Mouse (Mus musculus) intestine, embryonic 14.5 days (tissue): ENCODE data around the gene Sorbs2. TPM values are rescaled to one million over a fixed set of nuclear protein-coding genes. Genes with fewer than 3 reads are reported as not detected.

Experiments used
- ATAC-seq: fragments of 200-750 bp; cut with Nextera tagmentation; replicated peaks from 2 replicates; pipeline ENCODE4 v1.8.0; 2017; ENCODE audit warnings: low read depth, moderate number of reproducible peaks, moderate TSS enrichment, moderate library complexity; ENCODE audit not compliant: low FRiP score, low TSS enrichment
- DNase-seq: peaks from one replicate; pipeline ENCODE4 v3.0.0-alpha.2; 2018; ENCODE audit warnings: low spot score
- H3K27ac ChIP-seq: fragments of 300-500 bp; sonication (generic); 2 replicates; pipeline ENCODE4 v1.5.1; 2014; ENCODE audit warnings: low read depth, mild to moderate bottlenecking, control low read depth
- H3K27me3 ChIP-seq: fragments of 300-500 bp; sonication (generic); replicated peaks from 2 replicates; pipeline ENCODE4 v1.6.1; 2014; ENCODE audit warnings: low read length, control low read depth; ENCODE audit not compliant: control insufficient read depth, insufficient read depth
- H3K36me3 ChIP-seq: fragments of 300-500 bp; sonication (generic); 2 replicates; pipeline ENCODE4 v1.6.1; 2014; ENCODE audit warnings: low read length, control low read depth; ENCODE audit not compliant: control insufficient read depth, insufficient read depth
- H3K4me1 ChIP-seq: fragments of 300-500 bp; sonication (generic); replicated peaks from 2 replicates; pipeline ENCODE4 v1.6.1; 2014; ENCODE audit warnings: low read length, control low read depth, mixed read lengths; ENCODE audit not compliant: control insufficient read depth, insufficient read depth
- H3K4me2 ChIP-seq: fragments of 300-500 bp; sonication (generic); 2 replicates; pipeline ENCODE4 v1.6.1; 2014; ENCODE audit warnings: low read length
- H3K4me3 ChIP-seq: fragments of 300-500 bp; sonication (generic); 2 replicates; pipeline ENCODE4 v1.5.1; 2014; ENCODE audit warnings: low read depth, low read length, control low read depth, mixed read lengths
- H3K9ac ChIP-seq: fragments of 300-500 bp; sonication (generic); 2 replicates; pipeline ENCODE4 v1.6.1; 2014; ENCODE audit warnings: mild to moderate bottlenecking, low read length
- H3K9me3 ChIP-seq: fragments of 300-500 bp; sonication (generic); 2 replicates; pipeline ENCODE4 v1.6.1; 2016; ENCODE audit warnings: low read length, control low read depth; ENCODE audit not compliant: control insufficient read depth
- WGBS: fragments of 180-500 bp; shearing (Covaris S2); extraction: QIAGEN DNeasy Blood & Tissue Kit; methylation state at CpG from one replicate; pipeline ENCODE4 v1.1.7; 2014; 5-methylcytosine and 5-hydroxymethylcytosine counted together
- polyA plus RNA-seq: library from polyadenylated mRNA; unstranded; fragments of >200 nt; fragmentation: Nextera tagmentation; extraction: Ambion mirVana; gene quantifications from 2 replicates; pipeline ENCODE4 v1.2.1, GENCODE M21; 2014

Gene Sorbs2
- polyA plus RNA-seq, 1 experiment from 2014 or later = 31.4 TPM

- ATAC-seq = no peak
- no peak overlapping the region for H3K9ac ChIP-seq
- WGBS = 89% methylated on average over 4 of the region's 4 CpGs
Measured at GRCm38 (mm10) chr8:45799517-45799916, 291.9 kb downstream of the Sorbs2 start.

GRCm38 (mm10) chr8:45808597-45808996, 301.0 kb downstream of the Sorbs2 start:
- Histone ChIP-seq H3K27me3 (no peaks in the 10 kb centered on the region), H3K4me2 (no peak overlapping the region), H3K4me1 (no peaks in the 10 kb centered on the region), H3K9me3 (no peaks in the 10 kb centered on the region), H3K36me3 (no peaks in the 10 kb centered on the region), H3K4me3 (no peak overlapping the region), H3K9ac (no peak overlapping the region), H3K27ac (no peak overlapping the region)
- 79% methylated on average over 6 of the region's 6 CpGs for WGBS
- ATAC-seq (no peak), DNase-seq (no peak)

More at GRCm38 (mm10) chr8:45799517-45799916, 291.9 kb downstream of the Sorbs2 start:
- no peak overlapping the region for H3K4me3 ChIP-seq
- no peaks in the 10 kb centered on the region for H3K9me3 ChIP-seq
- H3K36me3 ChIP-seq = no peaks in the 10 kb centered on the region
- H3K4me1 ChIP-seq = no peaks in the 10 kb centered on the region
- no peak overlapping the region for H3K27ac ChIP-seq
- DNase-seq = no peak
- no peak overlapping the region for H3K4me2 ChIP-seq
- H3K27me3 ChIP-seq = no peaks in the 10 kb centered on the region

- DNase-seq (peak; percentile 82), ATAC-seq (no peak)
- no peaks in the 10 kb centered on the region for H3K27me3 ChIP-seq
- H3K36me3 ChIP-seq = no peaks in the 10 kb centered on the region
- no peak overlapping the region for H3K27ac ChIP-seq
- H3K4me1 ChIP-seq = peaks cover 3% of the 10 kb centered on the region; the same call in 1 of the 2 replicates
- no peak overlapping the region for H3K4me3 ChIP-seq
- H3K9me3 ChIP-seq = no peaks in the 10 kb centered on the region
- no peak overlapping the region for H3K9ac ChIP-seq
- H3K4me2 ChIP-seq = no peak overlapping the region
- WGBS = 28% methylated on average over 7 of the region's 7 CpGs
Measured at GRCm38 (mm10) chr8:45816765-45817426, 309.3 kb downstream of the Sorbs2 start.

- H3K36me3 ChIP-seq = no peaks in the 10 kb centered on the region
- no peak overlapping the region for H3K27ac ChIP-seq
- no peak for DNase-seq
Measured at GRCm38 (mm10) chr8:45821650-45822049, 314.1 kb downstream of the Sorbs2 start.

GRCm38 (mm10) chr8:45829985-45830548, 322.5 kb downstream of the Sorbs2 start:
- Histone ChIP-seq H3K4me1 (no peaks in the 10 kb centered on the region), H3K36me3 (no peaks in the 10 kb centered on the region), H3K27me3 (no peaks in the 10 kb centered on the region), H3K4me3 (no peak overlapping the region), H3K4me2 (no peak overlapping the region), H3K9me3 (no peaks in the 10 kb centered on the region), H3K27ac (no peak overlapping the region), H3K9ac (no peak overlapping the region)
- DNase-seq (no peak), ATAC-seq (no peak)
- 73% methylated on average over 2 of the region's 2 CpGs for WGBS

More at GRCm38 (mm10) chr8:45821650-45822049, 314.1 kb downstream of the Sorbs2 start:
- Histone ChIP-seq H3K9me3 (no peaks in the 10 kb centered on the region), H3K9ac (no peak overlapping the region), H3K4me3 (no peak overlapping the region), H3K27me3 (no peaks in the 10 kb centered on the region), H3K4me2 (no peak overlapping the region), H3K4me1 (peaks cover 4% of the 10 kb centered on the region; the same call in 1 of the 2 replicates)
- 56% methylated on average over 5 of the region's 5 CpGs for WGBS
- ATAC-seq = no peak

- Histone ChIP-seq H3K36me3 (no peaks in the 10 kb centered on the region), H3K27me3 (no peaks in the 10 kb centered on the region), H3K27ac (no peak overlapping the region), H3K4me3 (no peak overlapping the region), H3K9ac (no peak overlapping the region), H3K4me1 (no peaks in the 10 kb centered on the region), H3K4me2 (no peak overlapping the region), H3K9me3 (no peaks in the 10 kb centered on the region)
- DNase-seq (no peak), ATAC-seq (no peak)
- WGBS = 51% methylated on average over 2 of the region's 2 CpGs
Measured at GRCm38 (mm10) chr8:45833896-45834295, 326.3 kb downstream of the Sorbs2 start.

GRCm38 (mm10) chr8:45843306-45843705, 335.7 kb downstream of the Sorbs2 start:
- WGBS = 85% methylated on average over 5 of the region's 5 CpGs
- DNase-seq (no peak), ATAC-seq (no peak)
- Histone ChIP-seq H3K9me3 (no peaks in the 10 kb centered on the region), H3K4me2 (no peak overlapping the region), H3K27ac (no peak overlapping the region), H3K4me1 (0 out of 2 replicates have a peak, but pooled peaks cover 6% of the 10 kb centered on the region), H3K27me3 (no peaks in the 10 kb centered on the region), H3K36me3 (no peaks in the 10 kb centered on the region), H3K9ac (no peak overlapping the region), H3K4me3 (no peak overlapping the region)

GRCm38 (mm10) chr8:45844097-45844885, 336.7 kb downstream of the Sorbs2 start:
- DNase-seq = no peak
- ATAC-seq = no peak
- peak overlapping the region; percentile 55 for H3K27ac ChIP-seq

More at GRCm38 (mm10) chr8:45844097-45844885, 336.7 kb downstream of the Sorbs2 start:
- no peaks in the 10 kb centered on the region for H3K9me3 ChIP-seq
- no peaks in the 10 kb centered on the region for H3K36me3 ChIP-seq
- H3K9ac ChIP-seq = no peak overlapping the region
- no peak overlapping the region for H3K4me2 ChIP-seq
- H3K4me3 ChIP-seq = no peak overlapping the region
- WGBS = 65% methylated on average over 6 of the region's 6 CpGs
- 0 out of 2 replicates have a peak, but pooled peaks cover 6% of the 10 kb centered on the region for H3K4me1 ChIP-seq
- H3K27me3 ChIP-seq = no peaks in the 10 kb centered on the region
